In genomic region chr17:82134843-82135242, GRCm38 (mm10) we compare ENCODE assay signal across 14 mouse cellular contexts.
"Had no signal": no experiment of that assay in that cellular context is flagged by ENCODE, and none has a peak within 500 bp of the region (broad histone marks: within the 10 kb centered on the region; RNA-seq: fewer than 3 reads in every experiment).

No protein-coding gene starts in this region.

- H3K4me1 ChIP-seq: midbrain, embryonic 10.5 days; midbrain, embryonic 13.5 days; midbrain, embryonic 15.5 days; neural tube, embryonic 12.5 days; stomach, embryonic 15.5 days had no signal

- H3K27me3 ChIP-seq: midbrain, embryonic 13.5 days; midbrain, embryonic 15.5 days; neural tube, embryonic 12.5 days; stomach, embryonic 15.5 days had no signal

- H3K4me3 ChIP-seq: midbrain, embryonic 10.5 days; midbrain, embryonic 13.5 days; midbrain, embryonic 15.5 days; neural tube, embryonic 12.5 days; stomach, embryonic 15.5 days had no signal

- H3K36me3 ChIP-seq: midbrain, embryonic 10.5 days; midbrain, embryonic 13.5 days; midbrain, embryonic 15.5 days; neural tube, embryonic 12.5 days; stomach, embryonic 15.5 days had no signal

- H3K27ac ChIP-seq: liver, embryonic 14.5 days; midbrain, embryonic 10.5 days; midbrain, embryonic 13.5 days; midbrain, embryonic 15.5 days; neural tube, embryonic 12.5 days; stomach, embryonic 15.5 days; stomach, postnatal 0 days had no signal

- H3K9me3 ChIP-seq: midbrain, embryonic 10.5 days; midbrain, embryonic 13.5 days; midbrain, embryonic 15.5 days; neural tube, embryonic 12.5 days; stomach, embryonic 15.5 days had no signal

- DNase-seq: lung, adult 18-20 months; lung, embryonic 14.5 days; lung, postnatal 10 days; lung, postnatal 4 days; right cerebral cortex, postnatal 14 days; thymus, adult 2 months; thymus, postnatal 36 days had no signal

- ATAC-seq: midbrain, embryonic 13.5 days; midbrain, embryonic 15.5 days had no signal

- H3K9ac ChIP-seq: liver, embryonic 14.5 days; lung, embryonic 14.5 days; midbrain, embryonic 13.5 days; midbrain, embryonic 15.5 days; neural tube, embryonic 12.5 days; stomach, embryonic 15.5 days had no signal
